Mouse (Mus musculus): ENCODE measurements around the gene Borcs6.

Gene Borcs6

DNA sequence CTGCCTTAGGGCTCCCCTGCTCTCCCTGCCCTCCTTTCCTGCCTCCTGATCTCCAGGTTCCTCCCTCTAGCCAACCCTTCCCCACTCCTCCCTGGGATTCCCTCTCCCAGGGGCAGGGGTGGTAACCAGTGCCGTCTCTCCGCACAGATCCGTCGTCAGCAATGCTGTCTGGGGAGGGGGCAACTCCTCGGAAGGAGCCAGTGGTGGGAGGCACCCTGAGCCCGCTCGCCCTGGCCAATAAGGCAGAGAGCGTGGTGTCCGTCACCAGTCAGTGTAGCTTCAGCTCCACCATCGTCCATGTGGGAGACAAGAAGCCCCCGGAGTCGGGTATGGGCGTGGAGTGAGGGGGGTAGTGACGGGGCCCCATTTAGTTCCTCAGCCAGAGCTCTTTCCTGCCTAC is 45.0 kb downstream of the Borcs6 start:
- peak; percentile 95 for DNase-seq

DNA sequence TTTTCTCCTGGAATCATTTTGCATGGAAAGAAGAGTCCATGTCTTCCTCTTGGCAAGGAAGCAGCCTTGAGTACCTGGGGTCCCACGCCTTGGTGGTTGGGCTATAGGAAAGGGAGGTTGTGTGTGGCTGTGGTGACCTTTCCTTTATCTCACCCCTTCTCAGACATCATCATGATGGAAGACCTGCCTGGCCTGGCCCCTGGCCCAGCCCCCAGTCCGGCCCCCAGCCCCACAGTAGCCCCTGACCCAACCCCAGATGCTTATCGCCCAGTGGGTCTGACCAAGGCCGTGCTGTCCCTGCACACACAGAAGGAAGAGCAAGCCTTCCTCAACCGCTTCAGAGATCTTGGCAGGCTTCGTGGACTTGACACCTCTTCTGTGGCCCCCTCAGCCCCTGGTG is 45.7 kb downstream of the Borcs6 start:
- peak; percentile 92 for DNase-seq

DNA sequence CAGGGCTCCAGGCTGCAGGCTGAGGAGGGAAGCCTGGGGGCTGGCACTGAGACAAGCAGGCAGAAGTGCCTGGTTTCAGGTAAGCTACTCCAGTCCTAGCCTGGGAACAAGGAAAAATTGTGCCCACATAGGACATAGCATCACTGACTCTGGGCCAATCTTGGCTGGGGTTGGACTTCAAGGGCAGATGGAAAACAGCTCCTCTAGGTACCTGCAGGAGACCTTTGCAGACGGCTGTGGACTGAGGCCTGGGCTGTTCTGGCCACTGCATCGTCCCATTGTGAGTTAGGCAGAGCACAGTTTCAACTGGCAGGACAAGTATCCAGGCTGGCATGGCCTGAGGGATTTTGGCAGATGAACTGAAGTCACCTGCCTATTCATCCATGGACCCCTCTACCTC is 46.3 kb downstream of the Borcs6 start:
- peak; percentile 90 for DNase-seq

DNA sequence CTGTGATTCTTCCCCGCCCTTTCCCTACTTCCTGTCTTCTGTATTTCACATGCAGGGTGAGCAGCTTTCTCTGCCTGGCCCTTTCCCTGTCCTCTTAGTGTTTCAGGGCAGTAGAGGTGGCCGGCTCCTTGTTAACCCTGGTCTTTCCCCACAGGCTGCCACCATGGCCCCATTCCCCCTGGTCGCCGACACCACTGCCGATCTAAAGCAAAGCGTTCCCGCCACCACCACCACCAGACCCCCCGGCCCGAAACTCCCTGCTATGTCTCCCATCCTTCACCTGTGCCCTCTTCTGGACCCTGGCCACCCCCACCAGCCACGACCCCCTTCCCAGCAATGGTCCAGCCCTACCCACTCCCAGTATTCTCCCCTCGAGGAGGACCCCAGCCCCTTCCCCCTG is 46.8 kb downstream of the Borcs6 start:
- peak; percentile 95 for DNase-seq

DNA sequence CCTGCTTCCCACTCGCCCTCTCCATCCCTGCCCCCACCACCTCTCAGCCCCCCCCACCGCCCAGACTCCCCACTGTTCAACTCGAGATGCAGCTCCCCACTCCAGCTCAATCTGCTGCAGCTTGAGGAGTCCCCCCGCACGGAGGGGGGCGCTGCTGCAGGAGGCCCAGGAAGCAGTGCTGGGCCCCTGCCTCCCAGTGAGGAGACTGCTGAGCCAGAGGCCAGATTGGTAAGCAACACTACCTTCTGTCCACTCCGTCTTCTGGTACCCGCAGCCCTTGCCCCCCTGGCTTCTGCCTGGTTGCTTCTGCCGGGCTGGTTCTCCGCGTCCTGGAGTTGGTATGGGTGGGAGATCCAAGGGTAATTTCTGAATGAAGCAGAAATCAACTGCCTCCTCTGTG is 47.3 kb downstream of the Borcs6 start:
- peak; percentile 94 for DNase-seq

DNA sequence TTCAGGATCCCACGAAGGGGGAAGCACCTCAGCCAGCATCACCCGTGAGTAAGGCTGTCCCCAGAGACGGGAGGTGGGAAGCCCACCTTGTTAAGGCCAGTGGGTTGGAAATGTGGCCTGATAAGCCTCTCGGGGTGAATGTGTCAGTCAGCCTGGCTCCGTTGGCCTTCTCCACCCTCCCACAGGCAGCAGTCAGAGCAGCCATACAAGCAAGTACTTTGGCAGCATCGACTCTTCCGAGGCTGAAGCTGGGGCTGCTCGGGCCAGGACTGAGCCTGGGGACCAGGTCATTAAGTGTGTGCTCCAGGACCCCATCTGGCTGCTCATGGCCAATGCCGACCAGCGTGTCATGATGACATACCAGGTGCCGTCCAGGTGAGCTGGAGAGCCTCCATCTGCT is 48.2 kb downstream of the Borcs6 start:
- peak; percentile 93 for DNase-seq

DNA sequence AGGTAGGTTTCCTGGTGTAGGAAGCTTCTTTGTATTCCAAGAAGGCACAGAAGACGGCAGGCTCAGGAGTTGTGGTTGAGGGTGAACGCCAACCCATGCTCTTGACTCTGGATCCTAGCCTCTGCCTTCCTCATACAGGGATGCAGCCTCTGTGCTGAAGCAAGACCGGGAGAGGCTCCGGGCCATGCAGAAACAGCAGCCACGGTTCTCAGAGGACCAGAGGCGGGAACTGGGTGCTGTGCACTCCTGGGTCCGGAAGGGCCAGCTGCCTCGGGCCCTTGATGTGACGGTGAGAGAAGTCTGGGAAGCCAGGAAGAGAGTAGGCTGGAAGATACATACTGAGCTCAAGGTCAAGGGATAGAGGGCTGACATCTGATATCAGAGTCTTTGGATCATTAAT is 48.7 kb downstream of the Borcs6 start:
- DNase-seq = peak; percentile 89

DNA sequence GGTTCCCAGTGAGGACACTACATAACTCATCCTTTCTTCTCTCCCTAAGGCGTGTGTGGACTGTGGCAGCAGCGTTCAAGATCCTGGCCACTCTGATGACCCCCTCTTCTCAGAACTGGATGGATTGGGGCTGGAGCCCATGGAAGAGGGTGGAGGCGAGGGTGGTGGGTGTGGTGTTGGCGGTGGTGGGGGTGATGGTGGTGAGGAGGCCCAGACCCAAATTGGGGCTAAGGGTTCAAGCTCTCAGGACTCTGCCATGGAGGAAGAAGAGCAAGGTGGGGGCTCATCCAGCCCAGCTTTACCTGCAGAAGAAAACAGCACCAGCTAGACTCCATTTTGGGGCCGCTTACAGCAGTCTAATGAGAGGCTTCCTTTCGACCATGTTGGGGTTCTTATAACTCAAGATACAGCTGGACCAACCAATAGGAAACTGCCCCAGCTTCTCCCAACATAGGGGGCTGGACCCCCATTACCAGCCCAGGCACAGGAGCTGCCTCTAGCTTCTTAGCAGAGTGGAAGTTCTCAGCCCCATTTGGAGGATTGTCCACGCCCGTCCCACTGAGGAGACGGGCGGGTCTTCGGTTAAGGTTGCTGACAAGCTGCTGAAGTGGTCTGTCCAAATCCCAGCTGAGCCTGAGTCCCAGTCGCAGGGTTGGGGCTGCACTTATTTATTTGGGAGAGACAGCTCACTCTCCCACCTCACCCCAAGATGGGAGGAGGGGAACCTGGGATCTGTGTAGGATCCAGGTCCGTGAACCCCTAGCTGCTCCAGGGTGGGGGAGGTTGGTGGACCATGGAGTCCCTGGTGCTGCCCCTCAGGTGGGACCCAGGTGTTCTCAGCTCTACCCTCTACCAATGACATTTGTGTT is 49.7 kb downstream of the Borcs6 start:
- peak; percentile 96 for DNase-seq

DNA sequence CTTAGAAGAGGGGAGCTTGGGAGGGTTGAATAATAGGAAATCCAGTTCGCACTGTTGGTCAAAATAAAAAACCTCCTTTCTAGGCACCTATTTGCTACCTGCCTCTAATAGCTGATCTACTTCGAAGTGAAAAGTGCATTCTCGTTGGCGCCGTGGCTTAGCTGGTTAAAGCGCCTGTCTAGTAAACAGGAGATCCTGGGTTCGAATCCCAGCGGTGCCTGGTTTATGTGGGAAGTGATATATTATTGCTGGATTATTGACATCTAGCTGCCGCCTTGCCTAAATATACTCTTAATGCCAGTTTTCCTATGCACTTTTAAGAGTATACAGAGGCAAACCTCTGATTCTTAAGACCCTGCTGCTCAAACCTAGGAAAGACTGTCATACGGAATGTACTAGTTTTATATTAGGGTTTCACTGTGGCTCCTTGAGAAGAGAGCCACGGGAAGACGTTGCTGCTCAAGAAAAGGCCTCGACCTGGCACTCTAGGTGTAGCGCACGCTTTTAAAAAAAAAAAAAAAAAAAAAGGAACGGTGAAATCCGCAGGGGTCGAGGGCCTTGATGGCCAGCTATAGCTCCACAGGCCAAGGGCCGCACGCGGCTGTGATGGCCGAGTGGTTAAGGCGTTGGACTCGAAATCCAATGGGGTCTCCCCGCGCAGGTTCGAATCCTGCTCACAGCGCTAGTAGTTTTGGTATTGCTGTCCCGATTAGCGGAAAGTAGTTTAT is 51.0 kb downstream of the Borcs6 start:
- DNase-seq = peak; percentile 98

Data from heart, adult 11 months (tissue).